Mouse (Mus musculus): ENCODE results near the gene Evi5. TPM values are rescaled to one million over a fixed set of nuclear protein-coding genes. Genes with fewer than 3 reads are reported as not detected.
A peak's percentile ranks its signal among the peaks of the same experiment; 100 is the strongest.

Gene Evi5
- polyA plus RNA-seq (2014; fragmentation: Nextera tagmentation; extraction: Ambion mirVana): 42.3 and 48.3 TPM in 2 replicates

GRCm38 (mm10) chr5:107874561-107875260, at the start of gene Evi5:
Gene Evi5, minus strand, starts transcription at chr5:107875107.
- peak within 1 kb of the TSS; percentile 65 for H3K4me2 ChIP-seq
- 35% methylated on average over 4 of the region's 4 CpGs for WGBS
- peak within 1 kb of the TSS; percentile 51 for H3K4me3 ChIP-seq (ENCODE audit: low read depth, low read length)
- no peaks in the 10 kb centered on the region for H3K9me3 ChIP-seq (ENCODE audit: control insufficient read depth, low read length)
- peaks cover 18% of the 10 kb centered on the region for H3K4me1 ChIP-seq (replicated peaks; ENCODE audit: control insufficient read depth, insufficient read depth, low read length)
- H3K36me3 ChIP-seq (ENCODE audit: control insufficient read depth, insufficient read depth, low read length): no peaks in the 10 kb centered on the region
- peak within 1 kb of the TSS; percentile 64 for H3K9ac ChIP-seq (ENCODE audit: low read depth, low read length)
- ATAC-seq (replicated peaks; ENCODE audit: low FRiP score) (peak; percentile 83), DNase-seq (ENCODE audit: low spot score) (no peak)
- H3K27ac ChIP-seq (ENCODE audit: low read depth, low read length): peak within 1 kb of the TSS; percentile 99
- H3K27me3 ChIP-seq (replicated peaks; ENCODE audit: control insufficient read depth, insufficient read depth, low read length): peaks cover 5% of the 10 kb centered on the region; the same call in 1 of the 2 replicates

- no peak for DNase-seq (ENCODE audit: low spot score)
- Histone ChIP-seq H3K27me3 (replicated peaks; ENCODE audit: control insufficient read depth, insufficient read depth, low read length) (no peaks in the 10 kb centered on the region), H3K4me2 (no peak overlapping the region), H3K36me3 (ENCODE audit: control insufficient read depth, insufficient read depth, low read length) (no peaks in the 10 kb centered on the region), H3K4me3 (ENCODE audit: low read depth, low read length) (no peak overlapping the region), H3K9ac (ENCODE audit: low read depth, low read length) (no peak overlapping the region), H3K4me1 (replicated peaks; ENCODE audit: control insufficient read depth, insufficient read depth, low read length) (no peaks in the 10 kb centered on the region; the same call in 1 of the 2 replicates), H3K27ac (ENCODE audit: low read depth, low read length) (no peak overlapping the region), H3K9me3 (ENCODE audit: control insufficient read depth, low read length) (no peaks in the 10 kb centered on the region)
- 86% methylated on average over 8 of the region's 8 CpGs for WGBS
- no peak for ATAC-seq (replicated peaks; ENCODE audit: low FRiP score)
Observed at GRCm38 (mm10) chr5:107924564-107924963, 49.7 kb upstream of the Evi5 start.

DNA sequence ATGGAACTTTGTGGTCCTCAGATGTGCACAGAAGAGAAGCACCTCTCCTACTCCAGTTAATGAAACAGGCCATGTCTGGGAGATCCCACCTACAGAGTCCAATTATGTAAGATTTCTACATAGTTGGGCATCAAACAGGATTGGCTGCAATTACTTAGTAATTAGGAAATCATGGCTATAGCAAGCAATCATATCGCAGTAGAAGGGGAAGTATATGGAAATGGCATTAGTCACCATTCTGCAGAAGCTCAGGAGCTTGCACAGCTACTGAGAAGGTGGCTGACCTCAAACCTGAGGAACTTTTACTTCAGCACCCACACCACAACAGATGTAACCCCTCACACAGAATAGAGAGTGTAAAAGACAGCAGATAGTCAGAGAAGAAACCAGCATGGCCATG, 47.9 kb upstream of the Evi5 start:
- 76% methylated on average over 1 of the region's 1 CpGs for WGBS
- Histone ChIP-seq H3K4me1 (replicated peaks; ENCODE audit: control insufficient read depth, insufficient read depth, low read length) (no peaks in the 10 kb centered on the region; the same call in 1 of the 2 replicates), H3K4me3 (ENCODE audit: low read depth, low read length) (no peak overlapping the region), H3K9ac (ENCODE audit: low read depth, low read length) (no peak overlapping the region), H3K4me2 (no peak overlapping the region; the same call in 1 of the 2 replicates), H3K27me3 (replicated peaks; ENCODE audit: control insufficient read depth, insufficient read depth, low read length) (no peaks in the 10 kb centered on the region), H3K36me3 (ENCODE audit: control insufficient read depth, insufficient read depth, low read length) (no peaks in the 10 kb centered on the region; the same call in 1 of the 2 replicates), H3K9me3 (ENCODE audit: control insufficient read depth, low read length) (no peaks in the 10 kb centered on the region), H3K27ac (ENCODE audit: low read depth, low read length) (no peak overlapping the region)
- DNase-seq (ENCODE audit: low spot score) (no peak), ATAC-seq (replicated peaks; ENCODE audit: low FRiP score) (no peak)

DNA sequence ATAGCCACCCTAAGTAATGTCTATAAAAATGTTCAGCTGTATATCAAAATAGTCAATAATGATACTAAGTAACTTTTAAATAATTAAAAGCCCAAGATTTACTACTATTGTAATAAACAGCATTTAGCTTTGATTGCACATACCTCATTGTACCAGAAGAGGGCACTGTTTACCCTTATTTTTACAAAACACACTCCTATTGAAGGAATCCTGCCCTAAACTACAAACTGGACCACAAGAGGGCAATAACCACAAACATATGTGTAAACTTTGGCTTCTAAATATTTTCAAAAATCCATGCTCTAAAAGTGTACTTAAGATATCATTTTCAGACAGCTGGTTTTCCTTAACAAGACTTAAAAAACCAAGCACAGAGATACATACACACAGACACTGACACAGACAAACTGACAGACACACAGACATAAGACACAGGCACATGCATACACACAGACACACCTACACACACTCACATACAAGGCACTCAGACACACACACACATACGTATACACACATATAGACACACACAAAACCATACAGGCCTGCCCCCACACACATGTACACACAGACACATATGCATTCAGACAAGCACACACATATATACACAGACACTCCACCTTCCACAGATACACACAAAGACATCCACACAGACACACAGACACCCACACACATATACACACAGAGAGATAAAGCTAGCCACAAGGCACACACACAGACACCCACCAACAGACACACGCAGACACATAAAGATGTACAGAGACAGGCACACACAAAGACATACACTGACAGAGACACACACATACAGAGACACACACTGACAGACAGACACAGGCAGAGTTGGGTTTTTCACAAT, 46.7 kb upstream of the Evi5 start:
- no peak overlapping the region for H3K4me3 ChIP-seq (ENCODE audit: low read depth, low read length)
- WGBS: 78% methylated on average over 2 of the region's 2 CpGs
- H3K9me3 ChIP-seq (ENCODE audit: control insufficient read depth, low read length): no peaks in the 10 kb centered on the region
- no peak overlapping the region for H3K27ac ChIP-seq (ENCODE audit: low read depth, low read length)
- no peaks in the 10 kb centered on the region; the same call in 1 of the 2 replicates for H3K36me3 ChIP-seq (ENCODE audit: control insufficient read depth, insufficient read depth, low read length)
- H3K4me1 ChIP-seq (replicated peaks; ENCODE audit: control insufficient read depth, insufficient read depth, low read length): no peaks in the 10 kb centered on the region; the same call in 1 of the 2 replicates
- DNase-seq (ENCODE audit: low spot score): no peak
- peak; percentile 58 for ATAC-seq (replicated peaks; ENCODE audit: low FRiP score)
- no peaks in the 10 kb centered on the region for H3K27me3 ChIP-seq (replicated peaks; ENCODE audit: control insufficient read depth, insufficient read depth, low read length)
- no peak overlapping the region for H3K9ac ChIP-seq (ENCODE audit: low read depth, low read length)
- H3K4me2 ChIP-seq: no peak overlapping the region

DNA sequence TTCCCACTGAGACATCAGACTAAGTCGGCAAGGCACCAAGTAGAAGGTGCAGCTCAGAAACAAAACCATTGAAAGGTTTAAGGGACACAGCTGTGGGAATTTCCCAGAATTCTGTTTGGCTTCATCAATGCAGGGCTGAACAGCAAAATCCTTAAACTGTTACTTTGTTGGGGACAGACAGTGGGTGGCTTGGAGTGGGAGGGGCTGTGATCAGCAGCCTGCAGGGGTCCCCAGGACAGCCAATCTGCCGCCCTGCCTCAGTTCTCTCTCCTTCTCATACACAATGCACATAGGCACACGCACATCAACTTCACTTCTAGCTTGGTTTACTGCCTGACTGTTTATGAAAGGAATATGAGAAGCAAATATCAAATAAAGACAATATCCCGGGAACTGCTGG, 40.4 kb upstream of the Evi5 start:
- ATAC-seq (replicated peaks; ENCODE audit: low FRiP score) (no peak), DNase-seq (ENCODE audit: low spot score) (no peak)
- Histone ChIP-seq H3K4me3 (ENCODE audit: low read depth, low read length) (no peak overlapping the region), H3K9ac (ENCODE audit: low read depth, low read length) (no peak overlapping the region), H3K4me1 (replicated peaks; ENCODE audit: control insufficient read depth, insufficient read depth, low read length) (no peaks in the 10 kb centered on the region), H3K27me3 (replicated peaks; ENCODE audit: control insufficient read depth, insufficient read depth, low read length) (no peaks in the 10 kb centered on the region), H3K27ac (ENCODE audit: low read depth, low read length) (no peak overlapping the region), H3K4me2 (no peak overlapping the region), H3K9me3 (ENCODE audit: control insufficient read depth, low read length) (no peaks in the 10 kb centered on the region), H3K36me3 (ENCODE audit: control insufficient read depth, insufficient read depth, low read length) (no peaks in the 10 kb centered on the region; the same call in 1 of the 2 replicates)
- WGBS: 63% methylated on average over 4 of the region's 4 CpGs

- DNase-seq (ENCODE audit: low spot score): no peak
- H3K27ac ChIP-seq (ENCODE audit: low read depth, low read length): no peak overlapping the region
- no peaks in the 10 kb centered on the region for H3K4me1 ChIP-seq (replicated peaks; ENCODE audit: control insufficient read depth, insufficient read depth, low read length)
- WGBS: 81% methylated on average over 5 of the region's 5 CpGs
- no peak overlapping the region for H3K4me2 ChIP-seq
- no peak overlapping the region for H3K9ac ChIP-seq (ENCODE audit: low read depth, low read length)
- no peaks in the 10 kb centered on the region for H3K27me3 ChIP-seq (replicated peaks; ENCODE audit: control insufficient read depth, insufficient read depth, low read length)
- H3K36me3 ChIP-seq (ENCODE audit: control insufficient read depth, insufficient read depth, low read length): peaks cover 21% of the 10 kb centered on the region
- no peak overlapping the region for H3K4me3 ChIP-seq (ENCODE audit: low read depth, low read length)
- ATAC-seq (replicated peaks; ENCODE audit: low FRiP score): no peak
- no peaks in the 10 kb centered on the region for H3K9me3 ChIP-seq (ENCODE audit: control insufficient read depth, low read length)
Observed at GRCm38 (mm10) chr5:107911012-107911411, 36.1 kb upstream of the Evi5 start.

DNA sequence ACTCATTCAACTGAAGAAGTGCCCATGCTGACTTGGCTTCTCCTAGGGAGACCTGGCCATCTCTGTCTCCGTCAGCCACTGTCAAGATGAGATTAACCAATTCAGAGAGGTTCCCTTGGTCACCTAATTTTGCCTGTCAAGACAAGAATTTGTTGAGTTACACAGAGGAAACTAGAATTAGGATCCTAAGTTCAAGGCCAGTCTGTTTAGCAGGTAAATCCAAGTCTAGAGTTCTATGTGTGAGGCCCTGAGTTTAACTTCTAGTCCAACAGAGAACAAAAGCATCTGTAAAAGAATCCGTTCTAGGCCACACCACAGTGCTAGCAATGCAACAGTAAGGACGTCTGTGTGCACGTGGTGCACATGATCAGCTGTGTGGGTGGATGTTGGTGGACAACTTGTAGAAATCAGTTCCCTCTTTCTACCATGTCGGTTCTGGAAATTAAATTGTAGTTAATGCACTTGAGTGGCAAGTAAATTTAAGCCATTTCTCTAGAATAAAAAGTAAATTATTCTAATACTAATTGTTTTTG, 35.2 kb upstream of the Evi5 start:
- ATAC-seq (replicated peaks; ENCODE audit: low FRiP score) (no peak), DNase-seq (ENCODE audit: low spot score) (no peak)
- Histone ChIP-seq H3K36me3 (ENCODE audit: control insufficient read depth, insufficient read depth, low read length) (peaks cover 25% of the 10 kb centered on the region), H3K27ac (ENCODE audit: low read depth, low read length) (no peak overlapping the region), H3K4me3 (ENCODE audit: low read depth, low read length) (no peak overlapping the region), H3K9me3 (ENCODE audit: control insufficient read depth, low read length) (no peaks in the 10 kb centered on the region), H3K9ac (ENCODE audit: low read depth, low read length) (no peak overlapping the region), H3K4me1 (replicated peaks; ENCODE audit: control insufficient read depth, insufficient read depth, low read length) (no peaks in the 10 kb centered on the region), H3K27me3 (replicated peaks; ENCODE audit: control insufficient read depth, insufficient read depth, low read length) (no peaks in the 10 kb centered on the region), H3K4me2 (no peak overlapping the region)
- WGBS: 54% methylated on average over 5 of the region's 5 CpGs

DNA sequence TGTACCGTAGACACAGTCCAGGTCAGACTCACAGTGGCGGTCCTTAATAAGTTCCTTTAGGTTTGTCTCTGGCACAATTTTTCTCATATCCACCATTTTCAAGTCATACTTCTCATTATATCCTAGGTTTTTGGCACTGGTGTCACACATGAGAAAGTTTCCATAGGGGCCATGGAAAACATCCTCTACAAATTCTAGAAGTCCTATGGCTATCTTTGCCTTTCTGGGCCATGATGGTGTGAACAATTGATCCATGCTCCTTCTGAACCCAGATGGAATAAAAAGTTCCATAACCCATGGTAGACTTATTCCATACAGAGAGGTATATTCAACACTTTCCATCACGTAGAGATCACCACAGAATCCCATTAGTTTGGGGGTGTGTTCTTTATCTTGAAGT, 34.8 kb upstream of the Evi5 start:
- Histone ChIP-seq H3K9me3 (ENCODE audit: control insufficient read depth, low read length) (no peaks in the 10 kb centered on the region), H3K36me3 (ENCODE audit: control insufficient read depth, insufficient read depth, low read length) (peaks cover 29% of the 10 kb centered on the region), H3K4me2 (no peak overlapping the region), H3K27me3 (replicated peaks; ENCODE audit: control insufficient read depth, insufficient read depth, low read length) (no peaks in the 10 kb centered on the region), H3K4me3 (ENCODE audit: low read depth, low read length) (no peak overlapping the region), H3K27ac (ENCODE audit: low read depth, low read length) (no peak overlapping the region), H3K4me1 (replicated peaks; ENCODE audit: control insufficient read depth, insufficient read depth, low read length) (no peaks in the 10 kb centered on the region), H3K9ac (ENCODE audit: low read depth, low read length) (no peak overlapping the region)
- no peak; the same call in 1 of the 2 replicates for ATAC-seq (replicated peaks; ENCODE audit: low FRiP score)
- WGBS: 78% methylated on average over 3 of the region's 3 CpGs
- no peak for DNase-seq (ENCODE audit: low spot score)
